Mouse (Mus musculus) CH12.LX (cell line): Measurements from ENCODE around the gene Mael. TPM values are rescaled to one million over a fixed set of nuclear protein-coding genes. Genes with fewer than 3 reads are reported as not detected.

Source experiments
- DNase-seq: peaks from one replicate; pipeline ENCODE4 v3.0.0-alpha.2; 2013; ENCODE audit errors: extremely low read depth
- H3K27ac ChIP-seq: 2 replicates; pipeline ENCODE4 v1.5.1; 2012; ENCODE audit warnings: low read depth, mild to moderate bottlenecking, control low read depth, moderate library complexity; ENCODE audit not compliant: insufficient read depth
- H3K27me3 ChIP-seq: replicated peaks from 2 replicates; pipeline ENCODE3; 2012; ENCODE audit warnings: inconsistent platforms
- H3K36me3 ChIP-seq, 2 experiments: replicated peaks in 1 of 2; 2 replicates each; pipeline versions ENCODE3 to v1.6.1; 2012; ENCODE audit warnings: inconsistent platforms in 1 of 2, low read length in 1 of 2, mild to moderate bottlenecking in 1 of 2, mixed read lengths in 1 of 2, moderate library complexity in 1 of 2; ENCODE audit not compliant: control insufficient read depth in 1 of 2, insufficient read depth in 1 of 2
- H3K4me1 ChIP-seq, 2 experiments: 2 replicates each; pipeline ENCODE4 v1.6.1; 2012; ENCODE audit warnings: inconsistent platforms in 1 of 2, moderate library complexity in 1 of 2; ENCODE audit not compliant: insufficient read depth in 2 of 2, control insufficient read depth in 1 of 2
- H3K4me2 ChIP-seq: 2 replicates; pipeline ENCODE4 v1.6.1; 2012; ENCODE audit warnings: low read depth, mild to moderate bottlenecking, control low read depth; ENCODE audit not compliant: poor library complexity, insufficient read depth, severe bottlenecking
- H3K4me3 ChIP-seq, 3 experiments: fragments of 150-350 bp in 1 of 3; sonication (generic) in 1 of 3; replicated peaks in 1 of 3; 2 replicates each; pipeline versions ENCODE3 to v1.5.1; 2011 to 2012; ENCODE audit warnings: low read depth in 2 of 3, low read length in 2 of 3, mild to moderate bottlenecking in 2 of 3, moderate library complexity in 2 of 3, control low read depth in 1 of 3, improper control_type of control experiment in 1 of 3, inconsistent platforms in 1 of 3, mixed read lengths in 1 of 3; ENCODE audit not compliant: poor library complexity in 1 of 3
- H3K79me2 ChIP-seq: replicated peaks from 2 replicates; pipeline ENCODE4 v1.6.1; 2012; ENCODE audit warnings: mild to moderate bottlenecking, moderate library complexity; ENCODE audit not compliant: control insufficient read depth, poor library complexity, insufficient read depth, severe bottlenecking; ENCODE audit errors: extremely low read depth
- H3K9ac ChIP-seq: 2 replicates; pipeline ENCODE4 v1.6.1; 2012; ENCODE audit warnings: low read depth, mild to moderate bottlenecking, control low read depth, moderate library complexity; ENCODE audit not compliant: insufficient read depth
- H3K9me3 ChIP-seq: replicated peaks from 2 replicates; pipeline ENCODE3; 2012; ENCODE audit warnings: low read length, inconsistent platforms, mixed read lengths
- CHD1 ChIP-seq: IDR thresholded peaks from 2 replicates; pipeline ENCODE4 v1.6.1; 2012; ENCODE audit warnings: low read depth, low read length, improper control_type of control experiment, inconsistent platforms
- ELF1 ChIP-seq: IDR thresholded peaks from 2 replicates; pipeline ENCODE4 v1.6.1; 2014; ENCODE audit warnings: low read depth, mild to moderate bottlenecking, inconsistent platforms, low read length, improper control_type of control experiment
- GABPA ChIP-seq: IDR thresholded peaks from 2 replicates; pipeline ENCODE4 v1.6.1; 2012; ENCODE audit warnings: low read depth, low read length, improper control_type of control experiment, inconsistent platforms; ENCODE audit not compliant: insufficient replicate concordance
- MAFK ChIP-seq: IDR thresholded peaks from 2 replicates; pipeline ENCODE4 v1.6.1; 2011; ENCODE audit warnings: low read length, improper control_type of control experiment; ENCODE audit not compliant: insufficient replicate concordance
- MAX ChIP-seq: IDR thresholded peaks from 2 replicates; pipeline ENCODE4 v1.6.1; 2011; ENCODE audit warnings: low read length, improper control_type of control experiment
- RAD21 ChIP-seq: IDR thresholded peaks from 2 replicates; pipeline ENCODE4 v1.6.1; 2011; ENCODE audit warnings: low read depth, mild to moderate bottlenecking, low read length, improper control_type of control experiment, moderate library complexity
- RCOR1 ChIP-seq: conservative IDR thresholded peaks from 2 replicates; pipeline ENCODE4 v1.6.1; 2012; ENCODE audit warnings: low read depth, mild to moderate bottlenecking, inconsistent platforms, low read length, improper control_type of control experiment
- SIN3A ChIP-seq: IDR thresholded peaks from 2 replicates; pipeline ENCODE4 v1.6.1; 2012; ENCODE audit warnings: low read length, improper control_type of control experiment, inconsistent platforms
- SMC3 ChIP-seq: IDR thresholded peaks from 2 replicates; pipeline ENCODE4 v1.6.1; 2011; ENCODE audit warnings: low read depth, low read length, improper control_type of control experiment
- TBP ChIP-seq: conservative IDR thresholded peaks from 2 replicates; pipeline ENCODE4 v1.6.1; 2011; ENCODE audit warnings: low read depth, low read length, improper control_type of control experiment
- UBTF ChIP-seq: IDR thresholded peaks from 2 replicates; pipeline ENCODE4 v1.6.1; 2012; ENCODE audit warnings: low read depth, mild to moderate bottlenecking, inconsistent platforms, low read length, improper control_type of control experiment, moderate library complexity
- USF1 ChIP-seq: IDR thresholded peaks from 2 replicates; pipeline ENCODE4 v1.6.1; 2014; ENCODE audit warnings: low read depth, mild to moderate bottlenecking, inconsistent platforms, low read length, improper control_type of control experiment
- ZKSCAN1 ChIP-seq: IDR thresholded peaks from 2 replicates; pipeline ENCODE4 v1.6.1; 2012; ENCODE audit warnings: low read depth, inconsistent platforms, low read length, improper control_type of control experiment, borderline replicate concordance
- ZMIZ1 ChIP-seq: IDR thresholded peaks from 2 replicates; pipeline ENCODE4 v1.6.1; 2012; ENCODE audit warnings: low read depth, mild to moderate bottlenecking, inconsistent platforms, low read length, improper control_type of control experiment
- ZNF384 ChIP-seq: IDR thresholded peaks from 2 replicates; pipeline ENCODE4 v1.6.1; 2012; ENCODE audit warnings: low read depth, low read length, improper control_type of control experiment, inconsistent platforms
- dilution Hi-C: fragments of 300-500 bp; cut with MboI; formaldehyde crosslinking; loops from 2 replicates; pipeline ENCODE4 v1.14.3; 2020; ENCODE audit warnings: low sequenced_read_pairs; ENCODE audit not compliant: extremely low pct_unique_long_range_greater_than_20kb, extremely low pct_ligation_motif_present
- in situ Hi-C: fragments of 300-500 bp; cut with MboI; formaldehyde crosslinking; loops from 3 replicates; pipeline ENCODE4 v1.14.3; 2019; ENCODE audit warnings: low sequenced_read_pairs, low pct_ligation_motif_present, low pct_unique_long_range_greater_than_20kb, mixed read lengths
- polyA plus RNA-seq: library from polyadenylated mRNA; unstranded; fragments of >175 nt; gene quantifications from 2 replicates; pipeline ENCODE4 v1.2.1, GENCODE M21; 2012; ENCODE audit warnings: low read depth; ENCODE audit not compliant: insufficient read length
- total RNA-seq, 2 experiments: library from RNA; depleted of rRNA; stranded (reverse); fragments of 300-350 nt in 1 of 2; fragments of >200 nt in 1 of 2; gene quantifications; 2 replicates each; pipeline ENCODE4 v1.2.3; 2012 to 2014

Mael gene
- total and polyA plus RNA-seq, 3 experiments: not detected

- no peak overlapping the region for H3K27ac ChIP-seq
- in situ Hi-C loops (no loop called here), dilution Hi-C loops (no loop called here)
- no peaks in the 10 kb centered on the region for H3K4me1 ChIP-seq
- no peaks in the 10 kb centered on the region for H3K36me3 ChIP-seq
- H3K4me3 ChIP-seq: no peak overlapping the region
- no peaks in the 10 kb centered on the region for H3K79me2 ChIP-seq
- no peak for DNase-seq
- no peaks in the 10 kb centered on the region for H3K9me3 ChIP-seq
- H3K9ac ChIP-seq: no peak overlapping the region
- H3K27me3 ChIP-seq: peaks cover 9% of the 10 kb centered on the region
- H3K4me2 ChIP-seq: no peak overlapping the region
- no peak for TF ChIP-seq RAD21
- no peak for TF ChIP-seq CHD1
- no peak for TF ChIP-seq ZMIZ1
These were observed 27.6 kb upstream of the Mael start for GRCm38 (mm10) chr1:166266001-166266705.

- dilution Hi-C loops: no loop called here
- H3K27me3 ChIP-seq: peaks cover 9% of the 10 kb centered on the region
- no peaks in the 10 kb centered on the region for H3K9me3 ChIP-seq
- no peak overlapping the region for H3K27ac ChIP-seq
- H3K4me3 ChIP-seq: no peak overlapping the region
- H3K36me3 ChIP-seq: no peaks in the 10 kb centered on the region
- H3K4me1 ChIP-seq: no peaks in the 10 kb centered on the region
- H3K4me2 ChIP-seq: no peak overlapping the region
- in situ Hi-C loops: no loop called here
- no peak for TF ChIP-seq SMC3
- TF ChIP-seq UBTF: no peak
- TF ChIP-seq MAX: no peak
- no peak for TF ChIP-seq ZNF384
- no peak for TF ChIP-seq ELF1
- TF ChIP-seq RCOR1: no peak
- no peak for TF ChIP-seq GABPA
- no peak for TF ChIP-seq TBP
- no peak for TF ChIP-seq MAFK
- no peak for TF ChIP-seq USF1
- DNase-seq: no peak
- H3K79me2 ChIP-seq: no peaks in the 10 kb centered on the region
- no peak overlapping the region for H3K9ac ChIP-seq
These were observed 21.0 kb upstream of the Mael start for GRCm38 (mm10) chr1:166259526-166259925.

GRCm38 (mm10) chr1:166256898-166257297 is 18.4 kb upstream of the Mael start:
- in situ Hi-C loops: no loop called here
- dilution Hi-C loops: no loop called here
- no peaks in the 10 kb centered on the region for H3K79me2 ChIP-seq
- peaks cover 3% of the 10 kb centered on the region for H3K27me3 ChIP-seq
- no peaks in the 10 kb centered on the region for H3K4me1 ChIP-seq
- TF ChIP-seq ZKSCAN1 (no peak), SIN3A (no peak)
- TF ChIP-seq, all 38 proteins: peak for 0
- Histone ChIP-seq H3K9me3 (no peaks in the 10 kb centered on the region), H3K36me3 (no peaks in the 10 kb centered on the region), H3K9ac (no peak overlapping the region), H3K27ac (no peak overlapping the region), H3K4me2 (no peak overlapping the region), H3K4me3 (no peak overlapping the region)
- no peak for DNase-seq
